Mouse (Mus musculus): ENCODE measurements at regions not wholly inside any gene's neighbourhood (a gene's known extent, or its start where the extent isn't known, plus 50 kb on each side); places are given as distances from the start of the nearest gene placed in this dataset.

- WGBS = 33% methylated on average over 16 of the region's 16 CpGs
- H3K4me1 ChIP-seq (replicated peaks) = peaks cover 33% of the 10 kb centered on the region
- H3K9me3 ChIP-seq = no peaks in the 10 kb centered on the region
- peak overlapping the region; percentile 54 for H3K27ac ChIP-seq
- DNase-seq (ENCODE audit: low spot score) = no peak
- peak overlapping the region; percentile 18 for H3K4me3 ChIP-seq
- H3K36me3 ChIP-seq = no peaks in the 10 kb centered on the region
- peaks cover 8% of the 10 kb centered on the region; the same call in 1 of the 2 replicates for H3K27me3 ChIP-seq (ENCODE audit: insufficient read depth, poor library complexity, severe bottlenecking)
Measured at GRCm38 (mm10) chr3:34481821-34482713, 168.1 kb upstream of the Sox2 start.

- Histone ChIP-seq H3K4me3 (peak overlapping the region; percentile 18; the same call in 1 of the 2 replicates), H3K9me3 (no peaks in the 10 kb centered on the region), H3K27ac (peak overlapping the region; percentile 54), H3K27me3 (ENCODE audit: insufficient read depth, poor library complexity, severe bottlenecking) (peaks cover 8% of the 10 kb centered on the region; the same call in 1 of the 2 replicates), H3K36me3 (no peaks in the 10 kb centered on the region), H3K4me1 (replicated peaks) (peaks cover 27% of the 10 kb centered on the region)
- no peak for DNase-seq (ENCODE audit: low spot score)
- 62% methylated on average over 3 of the region's 3 CpGs for WGBS
Measured at GRCm38 (mm10) chr3:34481314-34481713, 168.9 kb upstream of the Sox2 start.

- H3K4me3 ChIP-seq = no peak overlapping the region
- WGBS = 49% methylated on average over 4 of the region's 4 CpGs
- H3K27ac ChIP-seq = no peak overlapping the region
- no peaks in the 10 kb centered on the region for H3K9me3 ChIP-seq
- H3K27me3 ChIP-seq (ENCODE audit: insufficient read depth, poor library complexity, severe bottlenecking) = no peaks in the 10 kb centered on the region
- H3K36me3 ChIP-seq = no peaks in the 10 kb centered on the region
- H3K4me1 ChIP-seq (replicated peaks) = no peaks in the 10 kb centered on the region
- DNase-seq (ENCODE audit: low spot score) = no peak
Measured at GRCm38 (mm10) chr3:34474126-34474525, 176.1 kb upstream of the Sox2 start.

GRCm38 (mm10) chr3:34470721-34471120, 179.5 kb upstream of the Sox2 start:
- H3K27me3 ChIP-seq (ENCODE audit: insufficient read depth, poor library complexity, severe bottlenecking) = no peaks in the 10 kb centered on the region

GRCm38 (mm10) chr3:34469946-34470345, 180.3 kb upstream of the Sox2 start:
- Histone ChIP-seq H3K9me3 (no peaks in the 10 kb centered on the region), H3K36me3 (no peaks in the 10 kb centered on the region), H3K27ac (no peak overlapping the region), H3K4me1 (replicated peaks) (peaks cover 6% of the 10 kb centered on the region; the same call in 1 of the 2 replicates), H3K27me3 (ENCODE audit: insufficient read depth, poor library complexity, severe bottlenecking) (no peaks in the 10 kb centered on the region), H3K4me3 (no peak overlapping the region)
- WGBS = 85% methylated on average over 2 of the region's 2 CpGs
- DNase-seq (ENCODE audit: low spot score) = no peak

More at GRCm38 (mm10) chr3:34470721-34471120, 179.5 kb upstream of the Sox2 start:
- Histone ChIP-seq H3K27ac (no peak overlapping the region), H3K4me3 (no peak overlapping the region), H3K9me3 (no peaks in the 10 kb centered on the region), H3K36me3 (no peaks in the 10 kb centered on the region), H3K4me1 (replicated peaks) (no peaks in the 10 kb centered on the region)
- DNase-seq (ENCODE audit: low spot score) = no peak
- 85% methylated on average over 5 of the region's 5 CpGs for WGBS

- Histone ChIP-seq H3K36me3 (no peaks in the 10 kb centered on the region), H3K9me3 (no peaks in the 10 kb centered on the region), H3K4me1 (replicated peaks) (peaks cover 7% of the 10 kb centered on the region; the same call in 1 of the 2 replicates), H3K27ac (no peak overlapping the region), H3K27me3 (ENCODE audit: insufficient read depth, poor library complexity, severe bottlenecking) (no peaks in the 10 kb centered on the region), H3K4me3 (no peak overlapping the region)
- no peak for DNase-seq (ENCODE audit: low spot score)
- 85% methylated on average over 4 of the region's 4 CpGs for WGBS
Measured at GRCm38 (mm10) chr3:34466312-34466711, 183.9 kb upstream of the Sox2 start.

- WGBS = 78% methylated on average over 17 of the region's 17 CpGs
- no peaks in the 10 kb centered on the region for H3K36me3 ChIP-seq
- no peak overlapping the region for H3K27ac ChIP-seq
- peaks cover 7% of the 10 kb centered on the region; the same call in 1 of the 2 replicates for H3K4me1 ChIP-seq (replicated peaks)
- H3K4me3 ChIP-seq = no peak overlapping the region
- no peaks in the 10 kb centered on the region for H3K9me3 ChIP-seq
- H3K27me3 ChIP-seq (ENCODE audit: insufficient read depth, poor library complexity, severe bottlenecking) = no peaks in the 10 kb centered on the region
- DNase-seq (ENCODE audit: low spot score) = no peak
Measured at GRCm38 (mm10) chr3:34465040-34465831, 185.0 kb upstream of the Sox2 start.

- no peak for DNase-seq (ENCODE audit: low spot score)
- H3K27ac ChIP-seq = no peak overlapping the region
- H3K27me3 ChIP-seq (ENCODE audit: insufficient read depth, poor library complexity, severe bottlenecking) = no peaks in the 10 kb centered on the region
- H3K36me3 ChIP-seq = no peaks in the 10 kb centered on the region
- peaks cover 7% of the 10 kb centered on the region for H3K4me1 ChIP-seq (replicated peaks)
- WGBS = 87% methylated on average over 6 of the region's 6 CpGs
- no peaks in the 10 kb centered on the region for H3K9me3 ChIP-seq
- H3K4me3 ChIP-seq = no peak overlapping the region
Measured at GRCm38 (mm10) chr3:34458766-34459165, 191.4 kb upstream of the Sox2 start.

- no peak overlapping the region for H3K4me3 ChIP-seq
- peaks cover 7% of the 10 kb centered on the region for H3K4me1 ChIP-seq (replicated peaks)
- DNase-seq (ENCODE audit: low spot score) = no peak
- H3K27me3 ChIP-seq (ENCODE audit: insufficient read depth, poor library complexity, severe bottlenecking) = no peaks in the 10 kb centered on the region
- H3K27ac ChIP-seq = no peak overlapping the region
- no peaks in the 10 kb centered on the region for H3K9me3 ChIP-seq
- H3K36me3 ChIP-seq = no peaks in the 10 kb centered on the region
- 82% methylated on average over 1 of the region's 1 CpGs for WGBS
Measured at GRCm38 (mm10) chr3:34457821-34458220, 192.4 kb upstream of the Sox2 start.

- DNase-seq (ENCODE audit: low spot score) = no peak
- 74% methylated on average over 23 of the region's 23 CpGs for WGBS
- no peaks in the 10 kb centered on the region for H3K27me3 ChIP-seq (ENCODE audit: insufficient read depth, poor library complexity, severe bottlenecking)
- 0 out of 2 replicates have a peak overlapping the region, but pooled peaks have one; percentile 31 for H3K27ac ChIP-seq
- peaks cover 7% of the 10 kb centered on the region for H3K4me1 ChIP-seq (replicated peaks)
- H3K9me3 ChIP-seq = no peaks in the 10 kb centered on the region
- no peak overlapping the region for H3K4me3 ChIP-seq
- H3K36me3 ChIP-seq = no peaks in the 10 kb centered on the region
Measured at GRCm38 (mm10) chr3:34456488-34457433, 193.4 kb upstream of the Sox2 start.

- WGBS = 95% methylated on average over 24 of the region's 24 CpGs
- no peak overlapping the region for H3K4me3 ChIP-seq
- DNase-seq (ENCODE audit: low spot score) = no peak
- no peaks in the 10 kb centered on the region for H3K36me3 ChIP-seq
- no peaks in the 10 kb centered on the region for H3K9me3 ChIP-seq
- H3K4me1 ChIP-seq (replicated peaks) = peaks cover 7% of the 10 kb centered on the region
- no peak overlapping the region for H3K27ac ChIP-seq
- no peaks in the 10 kb centered on the region for H3K27me3 ChIP-seq (ENCODE audit: insufficient read depth, poor library complexity, severe bottlenecking)
Measured at GRCm38 (mm10) chr3:34454026-34454624, 196.1 kb upstream of the Sox2 start.

- no peaks in the 10 kb centered on the region for H3K36me3 ChIP-seq
- peaks cover 3% of the 10 kb centered on the region for H3K27me3 ChIP-seq (ENCODE audit: insufficient read depth, poor library complexity, severe bottlenecking)
- H3K27ac ChIP-seq = peak overlapping the region; percentile 74
- WGBS = 41% methylated on average over 7 of the region's 7 CpGs
- peaks cover 8% of the 10 kb centered on the region for H3K9me3 ChIP-seq
- no peak overlapping the region for H3K4me3 ChIP-seq
- peaks cover 60% of the 10 kb centered on the region for H3K4me1 ChIP-seq (replicated peaks)
- DNase-seq (ENCODE audit: low spot score) = peak; percentile 38
Measured at GRCm38 (mm10) chr3:34445354-34445753, 204.9 kb upstream of the Sox2 start.

Data from hindbrain, embryonic 10.5 days (tissue).